Mouse (Mus musculus): ENCODE results near the gene Olfr961.

The Olfr961 gene

GRCm38 (mm10) chr9:39644785-39645184, at the start of gene Olfr961:
Gene Olfr961, plus strand, starts transcription at chr9:39645085.
- DNase-seq (ENCODE audit: low read depth, low spot score) = no peak

DNA sequence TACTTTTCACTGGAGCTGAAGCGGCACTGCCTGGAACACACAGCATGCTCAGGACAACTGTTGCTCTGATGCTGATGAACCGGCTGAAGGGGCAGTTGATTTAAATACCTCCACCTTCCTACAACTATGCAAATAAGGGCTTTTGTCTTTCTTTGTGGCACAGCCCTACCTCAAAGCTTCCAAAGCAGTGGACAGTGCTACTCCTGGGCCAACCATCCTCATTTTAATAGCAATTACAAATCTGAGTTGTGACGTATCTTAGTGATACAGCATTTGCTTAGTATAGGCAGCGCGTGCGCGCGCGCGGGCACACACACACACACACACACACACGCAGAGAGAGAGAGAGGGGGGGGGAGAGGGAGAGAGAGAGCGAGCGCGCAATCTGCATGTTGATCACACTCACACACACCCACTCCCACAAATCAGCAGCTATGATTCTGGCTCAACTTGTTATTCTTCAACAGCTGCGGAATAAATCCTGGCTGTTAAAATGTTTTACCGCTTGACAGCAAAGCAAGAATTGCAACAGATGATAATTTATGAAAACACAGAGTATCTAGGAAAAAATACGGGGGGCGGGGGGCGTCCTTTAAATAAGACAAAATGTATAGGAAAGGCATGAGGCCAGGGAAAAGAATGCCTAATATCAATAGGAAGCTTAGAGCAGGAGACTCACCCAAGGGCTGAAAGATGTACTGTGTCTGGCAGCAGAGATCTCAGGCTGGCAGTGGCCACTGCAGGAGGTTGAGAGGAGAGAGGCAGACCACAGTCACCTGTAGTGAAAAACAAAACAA, 42.2 kb upstream of the Olfr961 start:
- no peak for DNase-seq (ENCODE audit: low read depth, low spot score)

DNA sequence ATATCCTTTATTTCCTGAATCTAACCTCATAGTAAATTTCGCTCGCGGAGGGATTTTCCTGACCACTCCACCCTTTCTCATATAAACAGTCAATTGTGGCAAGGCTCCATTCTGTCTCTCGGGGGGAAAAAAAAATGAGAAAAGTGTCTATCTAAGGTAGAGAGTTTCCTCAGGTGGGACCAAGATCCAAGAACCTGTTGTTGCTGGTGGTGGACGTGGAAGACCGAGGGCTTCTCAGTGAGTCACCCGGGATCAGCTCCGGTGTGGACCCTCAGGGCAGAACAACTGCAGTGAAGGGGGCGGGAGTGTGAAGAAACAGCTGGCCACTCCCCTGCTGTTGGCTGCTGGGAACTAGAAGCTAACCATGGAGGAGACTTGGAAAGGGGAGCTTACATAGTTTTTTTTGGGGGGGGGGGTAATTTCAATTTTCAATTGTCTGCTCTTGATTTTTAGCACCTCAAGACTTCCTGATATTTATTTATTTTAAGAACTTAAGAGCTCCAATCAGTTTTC, 41.5 kb upstream of the Olfr961 start:
- DNase-seq (ENCODE audit: low read depth, low spot score) = no peak

DNA sequence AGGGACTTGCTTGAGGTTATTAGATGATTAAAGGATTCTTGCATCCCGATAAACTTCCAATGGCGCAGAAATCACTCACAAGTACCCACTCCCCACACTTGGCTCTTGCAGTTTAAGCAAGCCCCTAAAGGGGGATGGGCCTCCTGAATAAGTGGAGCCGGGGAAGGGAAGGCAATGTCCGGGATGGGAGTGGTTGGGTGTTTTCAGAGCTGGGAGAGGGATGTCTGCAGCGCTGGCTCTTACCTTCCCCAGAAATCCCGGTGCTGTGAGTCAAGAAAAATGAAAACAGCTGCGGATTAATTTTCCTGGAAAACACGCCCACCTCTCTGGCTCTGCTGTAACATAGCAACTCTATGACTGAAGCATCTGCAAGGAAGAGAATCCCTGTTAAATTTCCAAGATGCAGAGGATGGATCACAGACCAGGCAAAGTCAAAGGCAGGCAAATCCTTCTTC, 40.9 kb upstream of the Olfr961 start, which contains the start of gene AW551984:
Gene AW551984, minus strand, starts transcription at position 405 of the 455 bp plus-strand sequence.
- DNase-seq (ENCODE audit: low read depth, low spot score) = peak; percentile 1

DNA sequence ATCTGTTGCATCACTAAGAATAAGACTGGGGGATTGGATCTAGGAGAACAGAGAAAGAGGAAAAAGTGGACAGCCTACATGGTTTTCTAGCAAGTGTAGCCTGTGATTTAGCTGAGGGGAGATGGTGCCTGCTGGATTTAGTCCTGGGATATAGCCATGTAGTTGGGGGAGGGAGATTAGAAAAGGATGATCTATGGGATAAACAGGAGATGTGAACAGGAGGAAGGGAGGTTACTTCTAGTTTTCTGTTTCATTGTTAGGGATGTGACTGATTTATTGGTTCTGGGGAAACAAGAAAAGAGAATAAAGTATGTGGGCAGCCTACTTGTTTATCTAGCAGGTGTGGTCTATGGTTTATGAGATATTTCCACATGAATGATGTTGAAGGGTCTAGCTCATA, 36.4 kb upstream of the Olfr961 start:
- DNase-seq (ENCODE audit: low read depth, low spot score) = no peak

- no peak for DNase-seq (ENCODE audit: low read depth, low spot score)
Measured at GRCm38 (mm10) chr9:39610355-39610754, 34.5 kb upstream of the Olfr961 start, which contains the start of gene Olfr148. Gene Olfr148, plus strand, starts transcription at chr9:39610655.

- no peak for DNase-seq (ENCODE audit: low read depth, low spot score)
Measured at GRCm38 (mm10) chr9:39611953-39612352, 32.9 kb upstream of the Olfr961 start.

GRCm38 (mm10) chr9:39621073-39621472, 23.8 kb upstream of the Olfr961 start, which contains the start of gene Olfr960:
Gene Olfr960, plus strand, starts transcription at chr9:39621373.
- DNase-seq (ENCODE audit: low read depth, low spot score) = no peak

- no peak for DNase-seq (ENCODE audit: low read depth, low spot score)
Measured at GRCm38 (mm10) chr9:39623783-39624182, 21.1 kb upstream of the Olfr961 start.

GRCm38 (mm10) chr9:39624711-39625110, 20.2 kb upstream of the Olfr961 start:
- DNase-seq (ENCODE audit: low read depth, low spot score) = no peak

DNA sequence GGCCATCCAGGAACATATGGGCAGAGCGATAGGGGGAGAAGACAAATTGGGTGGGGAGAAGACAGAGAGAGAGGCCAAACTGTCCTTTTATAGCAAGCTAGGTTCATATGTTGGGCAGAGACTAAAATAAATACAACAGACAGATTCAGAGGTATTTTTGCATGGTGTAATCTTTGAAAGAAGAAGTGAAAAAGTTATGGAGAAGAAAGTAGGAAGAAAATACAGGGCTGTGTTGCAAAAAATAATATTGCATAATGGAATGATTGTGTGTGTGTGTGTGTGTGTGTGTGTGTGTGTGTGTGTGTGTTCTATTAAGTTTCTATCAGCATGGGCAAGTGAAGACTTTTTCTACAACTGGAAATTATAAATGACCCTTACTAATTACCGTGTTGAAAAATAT, 15.8 kb upstream of the Olfr961 start:
- no peak for DNase-seq (ENCODE audit: low read depth, low spot score)

DNA sequence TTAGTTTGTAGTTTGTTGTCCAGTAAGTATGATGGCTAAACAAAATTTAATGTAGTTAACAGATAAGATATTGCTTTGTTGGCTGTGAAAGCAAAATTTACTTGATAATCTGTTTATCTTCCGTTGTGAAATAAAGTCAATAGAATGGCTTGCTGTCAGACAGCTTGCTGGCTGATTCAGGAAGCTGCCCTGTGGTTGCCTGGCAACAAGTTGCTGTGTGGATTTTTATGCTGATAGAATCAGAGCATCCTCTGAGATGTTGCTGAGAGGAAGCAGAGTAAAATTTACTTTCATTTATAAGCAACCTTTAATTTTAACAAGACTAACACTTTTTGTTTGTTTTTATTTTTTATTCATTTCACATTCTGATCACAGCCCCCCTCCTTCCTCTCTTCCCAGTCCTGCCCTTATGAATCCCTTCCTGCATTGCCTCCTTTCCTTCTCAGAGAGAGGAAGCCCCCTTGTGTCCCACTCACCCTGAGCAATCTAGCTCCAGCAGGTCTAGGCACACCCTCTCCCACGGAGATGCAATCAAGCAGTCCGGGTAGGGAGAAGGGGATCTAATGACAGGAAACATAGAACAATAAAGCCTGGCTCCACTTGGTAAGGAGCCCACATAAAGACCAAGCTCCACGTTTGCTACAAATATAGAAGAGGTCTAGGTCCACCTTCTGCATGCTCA, 10.8 kb upstream of the Olfr961 start:
- DNase-seq (ENCODE audit: low read depth, low spot score) = no peak

- no peak for DNase-seq (ENCODE audit: low read depth, low spot score)
Measured at GRCm38 (mm10) chr9:39647382-39647781, 2.5 kb downstream of the Olfr961 start.

DNA sequence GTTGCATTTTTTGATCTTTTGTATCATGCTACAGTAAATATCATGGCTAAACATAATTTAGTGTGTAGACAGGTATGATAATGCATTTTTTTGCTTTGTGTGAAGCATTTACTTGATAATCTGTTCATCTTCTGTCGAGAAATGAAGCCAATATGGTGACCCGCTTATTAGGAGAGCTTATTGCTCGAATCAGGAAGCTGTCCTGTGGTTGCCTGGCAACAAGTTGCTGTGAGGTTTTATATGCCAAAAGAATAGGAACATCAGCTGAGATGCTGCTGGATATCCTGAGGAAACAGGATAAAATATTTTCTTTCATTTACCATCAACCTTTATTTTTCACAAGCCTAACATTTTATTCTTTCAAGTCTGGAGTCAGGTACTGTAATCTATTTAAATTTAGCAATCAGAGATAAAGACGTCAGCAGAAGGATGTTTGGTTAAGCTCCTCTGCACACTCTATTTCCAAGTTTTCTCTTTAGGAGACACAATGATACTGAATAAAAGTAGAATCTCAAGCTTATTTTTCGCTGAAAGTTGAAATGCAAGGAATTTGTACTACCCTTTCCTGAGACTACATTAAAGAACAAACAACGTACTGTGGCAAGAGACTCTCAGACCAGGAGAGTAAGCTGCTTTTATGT, 10.0 kb downstream of the Olfr961 start:
- no peak for DNase-seq (ENCODE audit: low read depth, low spot score)

GRCm38 (mm10) chr9:39666905-39667304, 22.0 kb downstream of the Olfr961 start, which contains the start of gene Olfr963:
Gene Olfr963, plus strand, starts transcription at chr9:39667205.
- DNase-seq (ENCODE audit: low read depth, low spot score) = no peak

DNA sequence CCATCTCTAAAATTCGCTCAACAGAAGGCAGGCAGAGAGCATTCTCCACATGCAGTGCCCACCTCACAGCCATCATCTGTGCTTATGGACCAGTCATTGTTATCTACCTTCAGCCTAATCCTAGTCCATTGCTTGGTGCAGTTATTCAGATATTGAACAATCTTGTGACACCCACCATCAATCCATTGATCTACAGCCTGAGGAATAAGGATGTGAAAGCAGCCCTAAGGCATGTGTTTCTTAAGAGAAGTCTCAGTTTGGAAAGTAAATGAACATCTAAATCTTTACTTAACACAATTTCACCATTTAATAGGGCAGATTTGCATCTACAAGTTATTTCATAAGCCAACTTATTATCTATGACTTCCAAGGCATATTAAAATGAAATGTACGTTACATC, 24.8 kb downstream of the Olfr961 start:
- DNase-seq (ENCODE audit: low read depth, low spot score) = no peak

DNA sequence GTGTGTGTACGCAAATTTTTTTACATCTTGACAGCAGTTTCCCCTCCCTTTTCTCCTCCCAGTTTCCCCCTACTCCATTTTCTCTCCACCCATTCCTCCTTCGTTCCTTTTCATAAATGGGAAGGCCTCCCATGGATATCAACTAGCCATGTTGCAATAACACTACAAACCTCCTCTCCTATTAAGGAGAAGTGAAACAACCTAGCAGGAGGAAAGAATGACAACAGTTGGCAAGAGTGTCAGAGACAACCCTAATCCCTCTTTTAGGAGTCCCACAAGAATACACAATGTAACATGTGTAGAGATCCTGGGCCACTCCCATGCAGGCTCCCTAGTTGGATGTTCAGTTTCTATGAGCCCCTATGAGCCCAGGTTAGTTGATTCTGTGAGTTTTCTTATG, 29.9 kb downstream of the Olfr961 start:
- no peak for DNase-seq (ENCODE audit: low read depth, low spot score)

DNA sequence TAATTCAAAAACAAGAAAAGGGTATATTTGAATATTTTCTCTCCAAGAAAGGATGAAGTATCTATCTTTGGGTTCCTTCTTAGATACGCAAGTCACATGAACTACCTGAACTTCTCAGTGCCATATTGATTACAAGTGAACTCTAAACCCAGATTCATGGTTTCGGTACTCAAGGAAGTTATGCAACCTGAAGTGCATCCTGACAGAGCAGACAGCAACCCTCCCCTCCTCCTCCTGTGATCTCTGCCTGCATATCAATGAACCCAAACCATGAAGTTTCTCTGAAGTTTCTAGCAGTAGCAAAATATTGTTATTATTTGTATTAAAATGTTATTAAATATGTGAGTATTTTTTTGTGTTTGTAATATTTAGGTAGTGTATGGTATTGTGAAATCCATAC, 33.7 kb downstream of the Olfr961 start:
- DNase-seq (ENCODE audit: low read depth, low spot score) = no peak

- DNase-seq (ENCODE audit: low read depth, low spot score) = no peak
Measured at GRCm38 (mm10) chr9:39679280-39679679, 34.4 kb downstream of the Olfr961 start.
